Mouse (Mus musculus) heart, postnatal 0 days (tissue): ENCODE measurements around the gene Ankrd7. TPM values are rescaled to one million over a fixed set of nuclear protein-coding genes. Genes with fewer than 3 reads are reported as not detected.

Experiments used
- ATAC-seq: fragments of 200-750 bp; cut with Nextera tagmentation; 2 replicates; pipeline ENCODE4 v1.8.0; 2017; ENCODE audit warnings: low read depth, moderate number of reproducible peaks, moderate library complexity; ENCODE audit not compliant: insufficient read depth
- DNase-seq: peaks from one replicate; pipeline ENCODE4 v3.0.0-alpha.2; 2016; ENCODE audit warnings: low spot score
- H3K27ac ChIP-seq: fragments of 300-500 bp; sonication (generic); 2 replicates; pipeline ENCODE4 v1.5.1; 2014; ENCODE audit warnings: low read depth, mild to moderate bottlenecking
- H3K27me3 ChIP-seq: fragments of 300-500 bp; sonication (generic); 2 replicates; pipeline ENCODE4 v1.6.1; 2014; ENCODE audit warnings: low read length, mixed read lengths; ENCODE audit not compliant: control insufficient read depth, insufficient read depth
- H3K36me3 ChIP-seq: fragments of 300-500 bp; sonication (generic); replicated peaks from 2 replicates; pipeline ENCODE4 v1.6.1; 2014; ENCODE audit warnings: low read length, mixed read lengths; ENCODE audit not compliant: control insufficient read depth, insufficient read depth
- H3K4me1 ChIP-seq: fragments of 300-500 bp; sonication (generic); 2 replicates; pipeline ENCODE4 v1.6.1; 2014; ENCODE audit warnings: antibody characterized with exemption; ENCODE audit not compliant: control insufficient read depth, insufficient read depth
- H3K4me2 ChIP-seq: fragments of 300-500 bp; sonication (generic); 2 replicates; pipeline ENCODE4 v1.6.1; 2014; ENCODE audit warnings: low read depth, mild to moderate bottlenecking, low read length, moderate library complexity
- H3K4me3 ChIP-seq: fragments of 300-500 bp; sonication (generic); 2 replicates; pipeline ENCODE4 v1.5.1; 2014; ENCODE audit warnings: low read depth, low read length
- H3K9ac ChIP-seq: fragments of 300-500 bp; sonication (generic); replicated peaks from 2 replicates; pipeline ENCODE4 v1.6.1; 2014; ENCODE audit warnings: low read depth, low read length, mixed read lengths
- H3K9me3 ChIP-seq: fragments of 300-500 bp; sonication (generic); replicated peaks from 2 replicates; pipeline ENCODE4 v1.6.1; 2016; ENCODE audit warnings: low read length; ENCODE audit not compliant: control insufficient read depth
- CTCF ChIP-seq: IDR thresholded peaks from 2 replicates; pipeline ENCODE4 v1.5.1; 2016; ENCODE audit warnings: antibody characterized with exemption, control low read depth, low read depth
- EP300 ChIP-seq: IDR thresholded peaks from 2 replicates; pipeline ENCODE4 v1.6.1; 2016; ENCODE audit warnings: antibody characterized with exemption, low read depth
- WGBS: fragments of 180-500 bp; shearing (Covaris S2); extraction: QIAGEN DNeasy Blood & Tissue Kit; methylation state at CpG from one replicate; pipeline ENCODE4 v1.1.7; 2014; 5-methylcytosine and 5-hydroxymethylcytosine counted together
- polyA plus RNA-seq: library from polyadenylated mRNA; unstranded; fragments of >200 nt; fragmentation: Nextera tagmentation; extraction: Ambion mirVana; gene quantifications from 2 replicates; pipeline ENCODE4 v1.2.1, GENCODE M21; 2015
- total RNA-seq: library from RNA; depleted of rRNA; stranded (reverse); fragments of >200 nt; gene quantifications from 2 replicates; pipeline ENCODE4 v1.2.3, GENCODE M21; 2014; ENCODE audit warnings: low replicate concordance; rRNA removed

Ankrd7 gene
- total and polyA plus RNA-seq, 2 experiments from 2014 or later, result not detected

GRCm38 (mm10) chr6:18907173-18907572, 41.1 kb downstream of the Ankrd7 start:
- no peak overlapping the region for H3K9ac ChIP-seq
- H3K27me3 ChIP-seq, result no peaks in the 10 kb centered on the region
- TF ChIP-seq CTCF (peak; percentile 16; the same call in 1 of the 2 replicates), EP300 (no peak)
- WGBS, result 79% methylated on average over 2 of the region's 2 CpGs
- no peak overlapping the region for H3K4me2 ChIP-seq
- H3K4me1 ChIP-seq, result no peaks in the 10 kb centered on the region
- H3K4me3 ChIP-seq, result no peak overlapping the region
- H3K36me3 ChIP-seq, result no peaks in the 10 kb centered on the region
- DNase-seq, result no peak
- no peaks in the 10 kb centered on the region for H3K9me3 ChIP-seq
- no peak for ATAC-seq
- no peak overlapping the region for H3K27ac ChIP-seq

GRCm38 (mm10) chr6:18913179-18913578, 47.1 kb downstream of the Ankrd7 start:
- H3K36me3 ChIP-seq, result no peaks in the 10 kb centered on the region
- H3K9me3 ChIP-seq, result no peaks in the 10 kb centered on the region
- no peak for DNase-seq
- 65% methylated on average over 4 of the region's 4 CpGs for WGBS
- no peak for ATAC-seq
- no peak overlapping the region for H3K4me3 ChIP-seq
- H3K9ac ChIP-seq, result no peak overlapping the region
- H3K4me2 ChIP-seq, result no peak overlapping the region
- H3K27ac ChIP-seq, result no peak overlapping the region
- TF ChIP-seq EP300 (no peak), CTCF (no peak)
- no peaks in the 10 kb centered on the region for H3K4me1 ChIP-seq
- H3K27me3 ChIP-seq, result no peaks in the 10 kb centered on the region

GRCm38 (mm10) chr6:18916021-18916420, 49.9 kb downstream of the Ankrd7 start:
- Histone ChIP-seq H3K9me3 (no peaks in the 10 kb centered on the region), H3K4me3 (no peak overlapping the region), H3K4me2 (no peak overlapping the region), H3K9ac (no peak overlapping the region), H3K4me1 (no peaks in the 10 kb centered on the region), H3K36me3 (no peaks in the 10 kb centered on the region), H3K27ac (no peak overlapping the region), H3K27me3 (no peaks in the 10 kb centered on the region)
- no peak for ATAC-seq
- WGBS, result 69% methylated on average over 4 of the region's 4 CpGs
- no peak for DNase-seq
- TF ChIP-seq EP300, result no peak
- TF ChIP-seq CTCF, result no peak

- no peak for ATAC-seq
These were observed 50.4 kb downstream of the Ankrd7 start for GRCm38 (mm10) chr6:18916471-18916870.

More at GRCm38 (mm10) chr6:18916471-18916870, 50.4 kb downstream of the Ankrd7 start:
- Histone ChIP-seq H3K27ac (no peak overlapping the region), H3K27me3 (no peaks in the 10 kb centered on the region), H3K4me1 (no peaks in the 10 kb centered on the region), H3K36me3 (no peaks in the 10 kb centered on the region), H3K4me2 (no peak overlapping the region), H3K4me3 (no peak overlapping the region), H3K9ac (no peak overlapping the region), H3K9me3 (no peaks in the 10 kb centered on the region)
- DNase-seq, result no peak
- 88% methylated on average over 4 of the region's 4 CpGs for WGBS
- TF ChIP-seq CTCF (no peak), EP300 (no peak)

Other genes with a start within 250 kb of the Ankrd7 start
- gene Lsm8, start 17.7 kb upstream of the Ankrd7 start, total RNA-seq, result 39.8 and 71.5 TPM in 2 replicates
- gene Lsm8, start 17.7 kb upstream of the Ankrd7 start, polyA plus RNA-seq, result 109 and 121 TPM in 2 replicates